Mouse (Mus musculus) layer of hippocampus, adult 8-10 months (tissue): ENCODE measurements around the gene Ppp1r32. TPM values are rescaled to one million over a fixed set of nuclear protein-coding genes. Genes with fewer than 3 reads are reported as not detected.

ENCODE experiments used
- DNase-seq, 2 experiments: peaks; one replicate each; pipeline ENCODE4 v3.0.0; 2022; ENCODE audit warnings: low spot score in 2 of 2
- total RNA-seq, 4 experiments: library from RNA; stranded (reverse); gene quantifications; 2 replicates each; pipeline ENCODE4 v1.2.4; 2022

Ppp1r32 gene
- total RNA-seq, 4 experiments from 2014 or later = 1.4 to 3.4 (median 1.9) TPM

DNA sequence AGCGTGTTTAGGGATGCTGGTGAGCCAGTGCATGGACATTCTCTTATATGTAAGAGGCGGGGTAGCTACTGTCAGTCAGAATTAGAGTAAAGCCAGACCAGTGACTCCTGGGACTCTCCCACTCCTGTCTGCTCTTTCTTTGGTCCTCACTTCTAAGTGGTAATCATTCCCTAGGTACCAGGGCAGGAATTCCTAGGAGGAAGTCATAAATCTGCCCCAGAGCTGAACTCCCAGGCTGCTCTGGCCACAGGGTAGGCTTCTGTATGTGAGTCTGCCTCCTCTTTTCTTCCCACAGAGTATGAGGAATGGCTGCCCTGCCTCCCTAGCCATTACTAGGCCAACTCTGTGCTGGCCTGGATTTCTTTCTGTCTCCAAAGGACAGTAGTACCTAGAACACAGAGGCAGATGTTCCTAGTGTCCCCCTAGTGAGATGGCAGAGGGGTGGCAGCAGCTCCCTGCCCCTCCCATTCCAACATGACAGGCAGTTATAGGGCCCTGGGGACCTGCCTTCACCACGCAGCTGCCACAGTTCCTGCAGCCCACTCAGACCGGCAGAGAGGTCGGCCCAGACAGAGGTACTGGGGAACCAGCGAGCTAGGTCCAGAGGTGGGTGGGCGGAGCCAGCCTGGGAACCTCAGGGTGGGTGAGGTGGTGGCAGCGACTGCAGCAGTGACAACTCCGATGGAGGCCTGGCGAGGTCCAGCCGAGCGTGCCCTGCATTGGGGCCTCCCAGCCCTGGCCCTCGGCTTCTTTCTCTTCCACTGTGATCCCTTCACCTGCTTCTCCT, 57.1 kb downstream of the Ppp1r32 start:
- DNase-seq = no peak

GRCm38 (mm10) chr19:10424751-10425150, 58.0 kb downstream of the Ppp1r32 start:
- DNase-seq = no peak

Other genes starting within 250 kb of the Ppp1r32 start
- gene Myrf, start 242.2 kb downstream of the Ppp1r32 start, total RNA-seq = 10 to 100 TPM; 31.6 to 37.2 (median 36.7) TPM
- 100 to 1,000 TPM in 3 of 4 experiments, 10 to 100 TPM in 1; 94.1 to 109 (median 104) TPM for gene Dagla, start 178.1 kb downstream of the Ppp1r32 start, total RNA-seq
- gene Syt7, start 93.8 kb downstream of the Ppp1r32 start, total RNA-seq = 100 to 1,000 TPM; 241 to 317 (median 281) TPM
- 10 to 100 TPM; 47.8 to 70.9 (median 54.8) TPM for gene Lrrc10b, start 25.5 kb downstream of the Ppp1r32 start, total RNA-seq
- 10 to 100 TPM; 75.6 to 85.5 (median 83.0) TPM for gene Cpsf7, start 42.3 kb upstream of the Ppp1r32 start, total RNA-seq
- gene Sdhaf2, start 43.2 kb upstream of the Ppp1r32 start, total RNA-seq = 10 to 100 TPM; 48.8 to 64.9 (median 58.2) TPM
- gene Tmem216, start 73.3 kb upstream of the Ppp1r32 start, total RNA-seq = 10 to 100 TPM; 10.1 to 14.1 (median 13.3) TPM
- gene Cyb561a3, start 94.2 kb upstream of the Ppp1r32 start, total RNA-seq = 10 to 100 TPM in 3 of 4 experiments, 1 to 10 TPM in 1; 9.8 to 15.8 (median 12.8) TPM
- gene Tmem138, start 94.4 kb upstream of the Ppp1r32 start, total RNA-seq = 10 to 100 TPM; 12.8 to 19.3 (median 15.4) TPM
- gene Ddb1, start 122.4 kb upstream of the Ppp1r32 start, total RNA-seq = 100 to 1,000 TPM; 191 to 201 (median 197) TPM
- 10 to 100 TPM; 15.3 to 21.4 (median 19.9) TPM for gene Tkfc, start 122.7 kb upstream of the Ppp1r32 start, total RNA-seq
- under 1 TPM; 0.64 to 0.96 (median 0.86) TPM for gene Vwce, start 151.3 kb upstream of the Ppp1r32 start, total RNA-seq
- not detected for gene Pga5, start 195.1 kb upstream of the Ppp1r32 start, total RNA-seq
- 10 to 100 TPM; 18.0 to 22.6 (median 20.7) TPM for gene Vps37c, start 205.8 kb upstream of the Ppp1r32 start, total RNA-seq